Mouse (Mus musculus) left cerebral cortex, postnatal 4 days (tissue): ENCODE data around the gene Tas1r3. TPM values are rescaled to one million over a fixed set of nuclear protein-coding genes. Genes with fewer than 3 reads are reported as not detected.

Experiments
- DNase-seq: peaks from one replicate; pipeline ENCODE4 v3.0.0-alpha.2; 2022
- intact Hi-C: fragments of 180-260 bp; cut with DNase I; formaldehyde crosslinking; loops from one replicate; pipeline ENCODE4 v1.15.1; 2025
- total RNA-seq, 2 experiments: library from RNA; stranded (reverse); gene quantifications; 2 replicates each; pipeline ENCODE4 v1.2.3; 2021

Tas1r3 gene
- total RNA-seq, 2 experiments from 2014 or later = 0.28 to 0.32 TPM

GRCm38 (mm10) chr4:155846871-155847578 is 16.1 kb downstream of the Tas1r3 start, which contains the start of gene Dvl1:
Gene Dvl1 (plus strand): TSS chr4:155847402.
- intact Hi-C loops = no loop called here
- DNase-seq = peak; percentile 95

- intact Hi-C loops = no loop called here
- DNase-seq = no peak
These were observed 19.9 kb downstream of the Tas1r3 start for GRCm38 (mm10) chr4:155843231-155843630.

GRCm38 (mm10) chr4:155841651-155842270 is 21.4 kb downstream of the Tas1r3 start:
- intact Hi-C loops = no loop called here
- DNase-seq = no peak

DNA sequence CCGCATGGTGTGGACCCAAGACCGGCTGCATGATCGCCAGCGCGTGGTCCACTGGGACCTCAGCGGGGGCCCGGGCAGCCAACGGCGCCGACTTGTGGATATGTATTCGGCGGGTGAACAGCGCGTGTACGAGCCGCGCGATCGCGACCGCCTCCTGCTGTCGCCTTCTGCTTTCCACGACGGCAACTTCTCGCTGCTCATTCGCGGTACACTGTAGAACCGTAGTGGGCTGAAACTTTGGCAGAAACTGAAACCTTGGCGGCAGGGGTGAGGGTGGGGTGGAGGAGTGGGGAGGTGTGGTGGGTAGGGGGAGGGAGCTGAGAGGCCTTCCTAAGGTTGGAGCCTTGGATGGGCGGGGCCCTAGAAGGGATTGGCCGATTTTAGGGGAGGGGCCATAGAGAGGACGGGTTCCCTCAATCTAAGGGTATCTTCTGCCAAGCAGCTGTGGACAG is 22.1 kb downstream of the Tas1r3 start:
- intact Hi-C loops = no loop called here
- peak; percentile 42 for DNase-seq

DNA sequence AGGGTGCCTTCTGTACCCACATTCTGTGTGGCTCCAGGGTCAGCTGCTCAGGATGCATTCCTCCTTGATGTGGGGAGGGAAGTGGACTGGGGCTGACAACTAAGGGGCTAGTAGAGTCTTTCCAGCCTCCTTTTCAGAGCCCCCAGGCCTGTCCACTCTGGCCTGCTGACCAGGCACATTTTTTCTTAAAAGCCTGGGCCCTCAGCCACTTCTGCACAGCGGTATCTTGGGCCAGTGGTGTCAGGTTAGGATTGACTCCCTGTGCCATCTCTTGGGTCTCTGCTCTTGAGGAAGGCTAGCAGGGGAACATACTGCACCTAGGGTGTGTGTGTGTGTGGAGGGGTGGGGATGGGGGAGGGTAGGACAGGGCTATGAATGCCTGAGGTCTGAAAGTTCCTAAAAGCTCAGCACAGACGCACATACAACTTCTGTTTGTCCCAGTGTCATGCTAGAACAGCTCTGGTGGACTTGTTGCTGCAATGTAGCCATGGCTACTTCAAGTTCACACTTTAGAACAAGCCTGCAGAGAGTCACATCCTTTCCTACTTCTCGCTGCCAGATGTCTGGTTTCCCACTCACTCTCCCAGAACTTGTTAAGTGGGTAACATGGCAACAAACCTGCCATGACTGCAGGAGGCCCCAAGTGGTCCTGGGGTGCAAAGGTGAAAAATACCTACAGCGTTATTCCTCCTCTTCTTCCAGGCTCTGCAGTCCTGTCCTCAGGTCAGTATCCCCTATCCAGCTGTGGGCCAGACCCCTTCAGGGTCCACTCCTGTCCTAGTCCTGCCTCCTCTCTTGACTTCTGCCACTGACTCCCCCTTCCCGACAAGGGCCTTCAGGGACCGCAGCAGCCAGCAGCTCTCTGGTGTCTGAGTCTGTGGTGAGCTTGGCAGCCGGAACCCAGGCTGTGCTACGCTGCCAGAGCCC is 22.8 kb downstream of the Tas1r3 start:
- intact Hi-C loops = no loop called here
- DNase-seq = no peak

DNA sequence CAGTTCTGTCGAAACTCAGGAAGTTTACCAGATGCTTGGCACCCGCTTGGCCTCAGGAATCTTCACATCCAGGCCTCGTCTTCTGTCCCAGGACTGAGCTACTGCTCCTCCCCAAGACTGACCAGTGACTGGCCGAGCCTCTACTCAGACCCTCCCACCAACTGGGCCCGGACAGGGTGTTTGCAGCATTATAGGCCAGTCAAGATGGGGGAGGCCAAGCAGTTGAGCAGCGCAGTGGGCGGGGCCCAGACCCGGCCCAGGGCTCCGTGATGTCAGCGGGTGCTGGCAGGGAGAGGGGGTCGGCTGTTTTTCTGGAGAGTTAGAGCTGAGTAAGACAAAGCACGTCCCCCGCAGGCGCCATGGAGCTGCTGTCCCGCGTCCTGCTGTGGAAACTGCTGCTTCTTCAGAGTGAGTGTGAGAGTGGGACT is 23.7 kb downstream of the Tas1r3 start, which contains the start of gene Mxra8:
Gene Mxra8 (plus strand): TSS at position 198 of the 428 bp plus-strand sequence.
- intact Hi-C loops = no loop called here
- DNase-seq = peak; percentile 59

GRCm38 (mm10) chr4:155838187-155839153 is 24.7 kb downstream of the Tas1r3 start:
- intact Hi-C loops = no loop called here
- DNase-seq = no peak

DNA sequence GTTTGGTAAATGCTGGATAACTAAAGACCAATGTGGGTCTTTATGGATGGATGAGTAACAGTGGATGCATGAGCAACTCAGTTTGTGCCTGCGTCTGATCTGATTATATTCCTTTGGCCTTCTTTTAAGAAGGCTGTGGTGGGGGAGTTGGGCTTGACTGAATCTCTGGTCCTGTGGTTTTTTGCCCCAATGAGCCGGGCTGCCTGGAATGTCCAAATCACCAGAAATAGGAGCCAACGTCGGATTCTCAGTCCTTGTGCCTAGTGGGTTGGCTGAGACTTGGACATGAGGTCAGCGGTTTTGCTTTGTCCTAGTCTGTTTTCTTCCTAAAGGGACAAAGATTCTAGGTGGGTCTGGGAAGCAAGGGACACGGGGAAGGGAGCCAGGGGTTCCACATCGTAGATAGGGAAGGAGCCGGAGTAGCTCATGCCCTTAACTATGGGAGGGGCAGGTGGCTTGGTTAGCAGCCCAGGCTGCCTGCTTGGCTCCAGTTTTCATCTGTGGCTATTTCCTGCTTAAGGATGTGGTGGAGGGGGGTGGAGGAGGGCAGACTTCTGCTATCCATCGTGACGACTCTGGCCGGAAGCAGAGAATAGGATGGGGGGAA is 25.7 kb downstream of the Tas1r3 start:
- no peak for DNase-seq
- intact Hi-C loops = no loop called here

DNA sequence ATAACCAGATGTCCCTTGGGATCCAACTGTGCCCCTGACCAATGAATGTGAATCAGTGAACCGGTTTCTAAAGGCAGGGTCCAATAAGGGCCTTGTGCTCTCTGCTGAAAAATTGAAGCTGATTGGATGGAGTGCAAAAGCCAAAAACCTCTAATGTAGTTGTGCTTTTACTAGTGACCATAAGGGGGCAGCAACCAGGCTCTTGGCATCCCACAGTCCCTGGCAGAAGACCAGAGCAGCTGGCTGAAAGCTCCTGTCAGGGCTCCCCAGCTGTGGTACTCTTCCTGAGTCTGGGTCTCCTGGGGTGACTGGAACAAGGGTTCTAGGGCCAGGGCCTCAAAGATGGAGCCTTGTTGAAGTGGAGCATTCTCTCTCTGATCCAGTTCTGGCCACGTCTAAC is 29.3 kb downstream of the Tas1r3 start:
- peak; percentile 85 for DNase-seq
- intact Hi-C loops = no loop called here

- intact Hi-C loops = no loop called here
These were observed 29.9 kb downstream of the Tas1r3 start for GRCm38 (mm10) chr4:155833234-155833633.

GRCm38 (mm10) chr4:155832321-155832720 is 30.8 kb downstream of the Tas1r3 start:
- no peak for DNase-seq
- intact Hi-C loops = no loop called here

More at GRCm38 (mm10) chr4:155833234-155833633, 29.9 kb downstream of the Tas1r3 start:
- no peak for DNase-seq

DNA sequence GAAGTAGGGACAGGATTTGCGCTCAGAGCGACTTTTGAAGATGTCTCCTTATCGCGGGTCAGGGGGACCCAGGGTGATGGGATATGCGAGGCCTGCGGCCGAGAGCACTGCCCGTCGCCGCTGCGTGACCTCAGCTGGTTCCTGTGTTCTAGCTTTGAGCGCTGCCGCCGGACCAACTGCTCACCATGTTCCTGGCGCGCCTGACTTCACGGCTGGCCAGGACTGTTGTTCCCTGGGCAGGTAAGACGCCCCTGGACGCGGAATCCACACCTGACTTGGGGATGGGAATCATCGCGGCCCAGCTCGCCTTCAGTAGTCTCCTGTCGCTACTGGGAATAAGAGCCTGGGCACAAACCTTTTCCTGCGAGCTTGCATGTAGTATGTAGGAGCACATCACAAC is 31.3 kb downstream of the Tas1r3 start:
- DNase-seq = no peak
- intact Hi-C loops = no loop called here

DNA sequence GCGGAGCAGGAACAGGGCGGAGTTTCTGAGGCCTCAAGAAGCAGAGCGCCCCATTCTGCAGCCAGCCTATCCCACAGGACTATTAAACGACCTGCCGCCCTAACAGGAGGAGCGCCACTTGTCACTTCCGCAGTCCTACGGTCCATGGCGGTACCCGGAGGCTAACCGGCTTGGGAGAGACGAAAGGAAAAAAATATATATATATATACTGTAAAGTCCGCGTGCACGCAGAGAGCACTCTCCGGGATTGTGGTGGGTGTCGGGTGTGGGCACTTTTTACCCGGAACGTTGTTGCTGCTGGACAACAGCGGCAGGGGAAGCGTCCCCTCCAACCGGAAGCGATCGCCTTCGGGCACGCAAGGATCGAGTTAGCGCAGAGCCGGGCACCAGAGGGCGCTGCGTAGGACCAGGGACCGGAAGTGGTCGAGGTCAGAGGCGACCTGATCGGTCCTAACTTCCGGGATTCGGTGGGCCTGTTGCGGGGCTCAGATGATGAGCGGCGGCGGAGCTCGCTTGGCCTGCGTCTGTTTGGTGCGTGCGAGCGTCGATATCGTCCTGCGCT is 31.9 kb downstream of the Tas1r3 start, which contains the start of gene Aurkaip1:
Gene Aurkaip1 (plus strand): TSS at position 68 of the 562 bp plus-strand sequence.
- peak; percentile 98 for DNase-seq
- intact Hi-C loops = no loop called here

DNA sequence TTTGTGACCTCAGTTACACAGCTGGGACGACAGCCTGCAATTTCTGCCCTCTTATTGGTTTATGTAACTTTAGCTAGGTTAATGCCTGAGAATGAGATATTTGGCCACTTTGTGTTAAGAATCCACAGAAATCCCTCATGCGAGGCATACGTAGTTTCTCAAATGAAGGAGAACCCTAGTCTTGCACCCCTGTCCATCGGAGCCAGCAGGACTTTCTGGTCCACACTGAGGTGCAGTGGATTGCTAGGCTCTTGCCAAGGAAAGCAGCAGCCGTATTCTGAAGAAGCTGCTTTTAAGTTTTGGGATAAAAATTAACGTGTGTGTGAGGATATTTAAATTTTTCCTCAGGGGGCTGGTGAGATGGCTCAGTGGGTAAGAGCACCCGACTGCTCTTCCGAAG is 32.6 kb downstream of the Tas1r3 start:
- intact Hi-C loops = no loop called here
- no peak for DNase-seq

DNA sequence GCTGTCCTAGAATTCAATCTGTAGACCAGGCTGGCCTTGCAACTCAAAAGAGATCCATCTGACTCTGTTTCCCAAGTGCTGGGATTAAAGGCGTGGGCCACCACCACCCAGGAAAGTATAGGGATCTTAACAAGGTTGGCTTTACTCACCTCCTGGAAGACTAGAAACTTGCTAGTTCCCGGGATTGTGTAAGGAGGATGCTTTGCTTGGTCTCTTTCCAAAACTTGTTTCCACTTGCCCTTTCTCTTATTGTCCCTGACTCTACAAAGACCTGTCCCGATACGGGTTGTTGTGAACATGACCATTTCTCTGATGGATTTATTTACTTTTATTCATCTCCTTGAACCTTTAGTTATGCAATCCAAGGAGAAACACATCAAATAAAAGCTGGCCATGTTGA is 33.3 kb downstream of the Tas1r3 start:
- no peak for DNase-seq
- intact Hi-C loops = no loop called here

- no peak for DNase-seq
- intact Hi-C loops = no loop called here
These were observed 39.7 kb downstream of the Tas1r3 start for GRCm38 (mm10) chr4:155823443-155823842.

- DNase-seq = no peak
- intact Hi-C loops = no loop called here
These were observed 42.1 kb downstream of the Tas1r3 start for GRCm38 (mm10) chr4:155821025-155821424.

DNA sequence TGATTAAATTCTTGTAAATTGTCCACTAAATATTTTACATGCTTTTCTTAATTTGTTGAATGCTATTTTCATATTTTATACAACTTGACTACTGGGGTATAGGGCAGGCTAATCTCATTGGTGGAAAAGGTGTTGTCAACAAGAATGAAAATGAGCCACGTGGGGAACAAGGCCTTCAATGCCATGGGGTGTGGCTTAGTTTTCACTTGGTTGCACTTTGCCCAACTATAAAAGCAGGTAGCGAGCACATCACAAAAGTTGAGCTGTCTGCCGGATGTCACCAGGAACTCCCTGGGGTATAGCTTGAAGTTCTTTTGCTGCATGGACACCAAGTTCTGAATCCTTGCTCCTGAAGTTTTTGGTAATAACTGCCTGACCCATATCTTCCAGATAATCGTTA is 45.6 kb downstream of the Tas1r3 start:
- intact Hi-C loops = no loop called here
- no peak for DNase-seq

DNA sequence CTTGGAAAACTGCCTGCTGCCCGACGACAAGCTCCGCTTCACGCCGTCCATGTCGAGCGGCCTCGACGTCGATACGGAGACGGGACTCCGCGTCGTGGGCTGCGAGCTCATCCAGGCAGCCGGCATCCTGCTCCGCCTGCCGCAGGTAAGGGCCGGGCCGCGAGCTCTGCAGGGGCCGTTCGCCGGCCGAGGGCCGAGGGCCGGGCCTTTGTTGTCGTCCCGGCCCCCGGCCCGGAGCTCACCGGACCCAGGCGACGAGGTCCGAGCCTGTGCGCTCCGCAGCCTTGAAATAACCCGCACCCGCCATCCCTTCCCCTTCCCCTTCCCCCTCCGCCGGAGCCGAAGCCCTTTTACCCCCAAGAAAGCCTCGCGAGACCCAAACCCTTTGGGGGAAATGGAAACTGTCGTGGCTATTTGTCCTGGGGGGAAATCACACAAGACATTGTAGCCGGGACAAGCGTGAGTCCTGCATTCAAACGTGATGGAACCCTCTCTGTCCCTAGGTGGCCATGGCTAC is 50.4 kb downstream of the Tas1r3 start:
- peak; percentile 40 for DNase-seq
- intact Hi-C loops = no loop called here
